Mouse (Mus musculus) limb, embryonic 14.5 days (tissue): ENCODE measurements around the gene Gm20481. TPM values are rescaled to one million over a fixed set of nuclear protein-coding genes. Genes with fewer than 3 reads are reported as not detected.
"Not testable (repeated sequence)": the region's sequence is repeated elsewhere in the genome, so short reads cannot be mapped to it uniquely, and the experiment has no call there.

ENCODE experiments used
- ATAC-seq: fragments of 200-750 bp; cut with Nextera tagmentation; 2 replicates; pipeline ENCODE4 v1.8.0; 2017; ENCODE audit warnings: low read depth, moderate number of reproducible peaks, moderate TSS enrichment; ENCODE audit not compliant: low FRiP score
- DNase-seq: peaks from one replicate; pipeline ENCODE4 v3.0.0-alpha.2; 2015; ENCODE audit warnings: low spot score
- H3K27ac ChIP-seq: fragments of 300-500 bp; sonication (generic); replicated peaks from 2 replicates; pipeline ENCODE4 v1.5.1; 2014; ENCODE audit warnings: low read depth, mild to moderate bottlenecking, low read length, moderate library complexity, mixed read lengths
- H3K27me3 ChIP-seq: fragments of 300-500 bp; sonication (generic); 2 replicates; pipeline ENCODE4 v1.6.1; 2014; ENCODE audit warnings: low read length, mixed read lengths; ENCODE audit not compliant: control insufficient read depth, insufficient read depth
- H3K36me3 ChIP-seq: fragments of 300-500 bp; sonication (generic); 2 replicates; pipeline ENCODE4 v1.6.1; 2014; ENCODE audit warnings: mild to moderate bottlenecking, low read length, moderate library complexity, mixed read lengths; ENCODE audit not compliant: control insufficient read depth, insufficient read depth
- H3K4me1 ChIP-seq: fragments of 300-500 bp; sonication (generic); 2 replicates; pipeline ENCODE4 v1.6.1; 2014; ENCODE audit warnings: antibody characterized with exemption, low read length, mixed read lengths; ENCODE audit not compliant: control insufficient read depth, insufficient read depth
- H3K4me2 ChIP-seq: fragments of 300-500 bp; sonication (generic); replicated peaks from 2 replicates; pipeline ENCODE4 v1.6.1; 2014; ENCODE audit warnings: low read depth, mild to moderate bottlenecking, low read length, moderate library complexity; ENCODE audit not compliant: severe bottlenecking
- H3K4me3 ChIP-seq: fragments of 300-500 bp; sonication (generic); replicated peaks from 2 replicates; pipeline ENCODE4 v1.5.1; 2014; ENCODE audit warnings: low read length
- H3K9ac ChIP-seq: fragments of 300-500 bp; sonication (generic); 2 replicates; pipeline ENCODE4 v1.6.1; 2014; ENCODE audit warnings: mild to moderate bottlenecking, low read depth, low read length, moderate library complexity; ENCODE audit not compliant: severe bottlenecking
- H3K9me3 ChIP-seq: fragments of 300-500 bp; sonication (generic); 2 replicates; pipeline ENCODE4 v1.6.1; 2016; ENCODE audit warnings: low read length; ENCODE audit not compliant: control insufficient read depth
- POLR2A ChIP-seq: fragments of 200-500 bp; IDR thresholded peaks from 2 replicates; pipeline ENCODE4 v1.8.0; 2012; ENCODE audit warnings: inconsistent platforms, mild to moderate bottlenecking, moderate library complexity, borderline replicate concordance; ENCODE audit not compliant: insufficient read depth, insufficient read length; ENCODE audit errors: extremely low read depth
- WGBS: fragments of 180-500 bp; shearing (Covaris S2); extraction: QIAGEN DNeasy Blood & Tissue Kit; methylation state at CpG from one replicate; pipeline ENCODE4 v1.1.7; 2014; 5-methylcytosine and 5-hydroxymethylcytosine counted together
- polyA plus RNA-seq, 2 experiments: library from polyadenylated mRNA; depleted of rRNA in 1 of 2; stranded (reverse) in 1 of 2; unstranded in 1 of 2; fragments of >200 nt; fragmentation: Nextera tagmentation in 1 of 2; extraction: Ambion mirVana in 1 of 2; gene quantifications; 2 replicates each; pipeline versions ENCODE4 v1.2.1 to v1.2.3; 2012 to 2014

The Gm20481 gene
- polyA plus RNA-seq, 2 experiments: not detected

DNA sequence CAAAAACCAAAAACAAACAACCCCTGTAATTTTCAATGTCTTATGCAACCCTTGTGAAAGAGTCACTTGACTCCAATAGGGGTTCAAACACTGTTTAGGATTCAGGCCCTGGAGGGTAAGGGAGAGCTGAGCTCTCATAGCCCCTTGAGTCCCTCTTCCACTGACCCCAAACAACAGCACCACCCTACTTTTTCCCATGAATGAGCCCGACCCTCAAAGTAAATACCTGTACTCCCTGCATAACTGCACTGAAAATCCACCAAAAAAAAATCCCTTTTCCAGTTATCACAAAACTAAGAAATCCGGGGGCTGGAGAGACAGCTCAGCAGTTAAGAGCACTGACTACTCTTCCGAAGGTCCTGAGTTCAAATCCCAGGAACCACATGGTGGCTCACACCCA lies 13.8 kb upstream of the Gm20481 start:
- ATAC-seq (no peak), DNase-seq (no peak)
- H3K27ac ChIP-seq: no peak overlapping the region
- no peak for TF ChIP-seq POLR2A
- H3K9ac ChIP-seq: no peak overlapping the region
- H3K4me3 ChIP-seq: no peak overlapping the region
- H3K4me1 ChIP-seq: peaks cover 3% of the 10 kb centered on the region
- 79% methylated on average over 3 of the region's 3 CpGs for WGBS
- no peaks in the 10 kb centered on the region for H3K9me3 ChIP-seq
- no peak overlapping the region for H3K4me2 ChIP-seq
- H3K27me3 ChIP-seq: peaks cover 7% of the 10 kb centered on the region; the same call in 1 of the 2 replicates
- peaks cover 7% of the 10 kb centered on the region for H3K36me3 ChIP-seq

DNA sequence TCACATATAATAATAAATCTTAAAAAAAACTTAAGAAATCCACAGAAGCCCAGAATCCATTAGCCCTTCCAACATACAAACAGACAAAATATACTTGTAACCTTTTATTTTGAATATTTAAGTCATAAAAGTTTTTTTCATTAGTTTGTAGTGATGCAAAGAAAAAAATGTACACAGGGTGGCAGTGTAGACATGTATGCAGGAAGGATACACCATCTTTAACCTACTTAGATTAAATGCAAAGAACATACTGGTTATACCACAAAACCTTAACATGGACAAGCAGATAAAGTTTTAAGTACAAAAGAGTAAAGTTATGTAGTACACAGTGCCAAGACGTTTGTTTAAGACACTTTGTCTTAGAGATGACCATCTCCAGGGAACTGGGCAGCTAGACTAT lies 13.4 kb upstream of the Gm20481 start:
- Histone ChIP-seq H3K27me3 (peaks cover 7% of the 10 kb centered on the region; the same call in 1 of the 2 replicates), H3K9me3 (no peaks in the 10 kb centered on the region), H3K4me3 (no peak overlapping the region), H3K36me3 (peaks cover 2% of the 10 kb centered on the region; the same call in 1 of the 2 replicates), H3K4me1 (no peaks in the 10 kb centered on the region; the same call in 1 of the 2 replicates), H3K9ac (no peak overlapping the region), H3K27ac (no peak overlapping the region), H3K4me2 (no peak overlapping the region)
- DNase-seq: no peak
- 49% methylated on average over 1 of the region's 1 CpGs for WGBS
- no peak for TF ChIP-seq POLR2A
- ATAC-seq: no peak

DNA sequence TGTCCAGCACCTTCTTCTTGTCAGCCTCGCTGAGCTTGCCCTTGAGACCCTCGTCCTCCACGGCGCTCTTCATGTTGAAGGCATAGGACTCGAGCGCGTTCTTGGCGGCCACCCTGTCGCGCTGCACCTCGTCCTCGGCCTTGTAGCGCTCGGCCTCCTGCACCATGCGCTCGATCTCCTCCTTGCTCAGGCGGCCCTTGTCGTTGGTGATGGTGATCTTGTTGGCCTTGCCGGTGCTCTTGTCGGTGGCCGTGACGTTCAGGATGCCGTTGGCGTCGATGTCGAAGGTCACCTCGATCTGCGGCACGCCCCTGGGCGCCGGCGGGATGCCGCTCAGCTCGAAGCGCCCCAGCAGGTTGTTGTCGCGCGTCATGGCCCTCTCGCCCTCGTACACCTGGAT lies 12.4 kb upstream of the Gm20481 start:
- not testable (repeated sequence) for ATAC-seq

DNA sequence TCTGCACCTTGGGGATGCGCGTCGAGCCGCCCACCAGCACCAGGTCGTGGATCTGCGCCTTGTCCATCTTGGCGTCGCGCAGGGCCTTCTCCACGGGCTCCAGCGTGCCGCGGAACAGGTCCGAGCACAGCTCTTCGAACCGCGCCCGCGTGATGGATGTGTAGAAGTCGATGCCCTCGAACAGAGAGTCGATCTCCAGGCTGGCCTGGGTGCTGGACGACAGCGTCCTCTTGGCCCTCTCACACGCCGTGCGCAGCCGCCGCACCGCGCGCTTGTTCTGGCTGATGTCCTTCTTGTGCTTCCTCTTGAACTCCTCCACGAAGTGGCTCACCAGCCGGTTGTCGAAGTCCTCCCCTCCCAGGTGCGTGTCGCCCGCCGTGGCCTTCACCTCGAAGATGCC lies 11.7 kb upstream of the Gm20481 start:
- not testable (repeated sequence) for H3K4me1 ChIP-seq, H3K27me3 ChIP-seq, H3K9ac ChIP-seq, H3K9me3 ChIP-seq, H3K36me3 ChIP-seq, H3K4me3 ChIP-seq, H3K4me2 ChIP-seq, H3K27ac ChIP-seq, ATAC-seq, DNase-seq
- WGBS: 37% methylated on average over 18 of the region's 40 CpGs

More for the DNA sequence above, 12.4 kb upstream of the Gm20481 start:
- not testable (repeated sequence) for H3K9ac ChIP-seq, DNase-seq, H3K36me3 ChIP-seq, H3K27ac ChIP-seq, H3K4me3 ChIP-seq, H3K27me3 ChIP-seq, H3K9me3 ChIP-seq, H3K4me1 ChIP-seq, H3K4me2 ChIP-seq
- 11% methylated on average over 17 of the region's 40 CpGs for whole genome bisulfite sequencing

DNA sequence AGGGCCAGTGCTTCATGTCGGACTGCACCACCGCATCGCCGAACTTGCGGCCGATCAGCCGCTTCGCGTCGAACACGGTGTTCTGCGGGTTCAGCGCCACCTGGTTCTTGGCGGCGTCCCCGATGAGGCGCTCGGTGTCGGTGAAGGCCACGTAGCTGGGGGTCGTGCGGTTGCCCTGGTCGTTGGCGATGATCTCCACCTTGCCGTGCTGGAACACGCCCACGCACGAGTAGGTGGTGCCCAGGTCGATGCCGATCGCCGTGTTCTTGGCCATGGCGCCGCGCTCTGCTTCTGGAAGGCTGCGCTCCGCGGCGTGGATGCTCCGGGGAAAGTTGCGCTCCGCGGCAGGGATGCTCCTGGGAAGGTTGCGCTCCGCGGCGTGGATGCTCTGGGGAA lies 11.0 kb upstream of the Gm20481 start:
- Histone ChIP-seq H3K4me2 (peak overlapping the region; percentile 67), H3K4me3 (peak overlapping the region; percentile 50)
- not testable (repeated sequence) for H3K9ac ChIP-seq, H3K36me3 ChIP-seq, H3K4me1 ChIP-seq, DNase-seq, H3K27me3 ChIP-seq, H3K27ac ChIP-seq, H3K9me3 ChIP-seq
- 2% methylated on average over 20 of the region's 47 CpGs for WGBS
- ATAC-seq: peak; percentile 7

DNA sequence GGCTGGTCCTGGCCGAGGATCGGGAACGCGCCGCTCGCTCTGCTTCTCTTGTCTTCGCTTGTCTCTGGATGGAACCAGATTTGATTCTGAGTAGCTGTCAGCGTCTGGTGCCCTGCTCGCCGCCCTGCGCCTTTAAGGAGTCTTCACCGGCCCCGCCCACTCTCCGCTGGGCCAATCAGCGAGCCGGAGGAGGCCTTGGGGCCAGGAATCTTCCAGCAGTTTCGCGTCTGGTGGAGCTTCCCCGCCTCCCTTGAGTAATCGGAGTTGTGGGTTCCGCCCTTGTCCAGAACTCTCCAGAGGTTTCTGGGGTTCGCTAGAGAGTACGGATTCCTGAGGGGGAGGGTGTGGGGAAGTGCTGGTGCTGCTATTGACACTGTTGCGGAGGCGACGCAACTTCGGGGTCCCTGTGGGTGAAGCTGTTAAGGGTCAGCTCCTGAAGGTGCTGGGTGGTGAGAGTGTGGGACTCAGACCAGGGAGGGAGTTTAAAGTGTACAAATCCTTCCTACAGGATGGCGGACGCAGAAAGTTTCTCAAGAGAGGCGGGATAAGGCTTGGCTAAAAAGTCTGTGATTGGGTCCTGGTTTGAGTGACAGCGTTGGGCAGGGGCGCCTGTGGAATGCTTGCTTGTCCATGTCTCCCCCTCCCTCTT lies 10.5 kb upstream of the Gm20481 start, which contains the start of gene Hspa1b:
Gene Hspa1b, minus strand, starts transcription at position 109 of the 649 bp plus-strand sequence.
- H3K4me1 ChIP-seq, H3K27me3 ChIP-seq, H3K36me3 ChIP-seq, H3K9me3 ChIP-seq: not testable (repeated sequence)
- peak within 1 kb of the TSS; percentile 67 for H3K4me2 ChIP-seq
- WGBS: under 1% methylated on average over 25 of the region's 32 CpGs
- ATAC-seq (peak; percentile 95), DNase-seq (peak; percentile 89)
- peak within 1 kb of the TSS; percentile 88 for H3K27ac ChIP-seq
- peak within 1 kb of the TSS; percentile 50 for H3K4me3 ChIP-seq
- TF ChIP-seq POLR2A: peak; percentile 59; the same call in 1 of the 2 replicates
- peak within 1 kb of the TSS; percentile 61 for H3K9ac ChIP-seq
